Mouse (Mus musculus) liver, embryonic 15.5 days (tissue): ENCODE data around the gene Gucy1b1. TPM values are rescaled to one million over a fixed set of nuclear protein-coding genes. Genes with fewer than 3 reads are reported as not detected.

Source experiments
- ATAC-seq: fragments of 200-750 bp; cut with Nextera tagmentation; 2 replicates; pipeline ENCODE4 v1.8.0; 2017; ENCODE audit warnings: moderate number of reproducible peaks, mild to moderate bottlenecking, moderate library complexity; ENCODE audit not compliant: insufficient read depth
- H3K27ac ChIP-seq: fragments of 300-500 bp; sonication (generic); replicated peaks from 2 replicates; pipeline ENCODE4 v1.5.1; 2015; ENCODE audit warnings: mild to moderate bottlenecking, inconsistent platforms
- H3K27me3 ChIP-seq: fragments of 300-500 bp; sonication (generic); 2 replicates; pipeline ENCODE4 v1.6.1; 2015; ENCODE audit warnings: mild to moderate bottlenecking, inconsistent platforms
- H3K36me3 ChIP-seq: fragments of 300-500 bp; sonication (generic); replicated peaks from 2 replicates; pipeline ENCODE4 v1.6.1; 2015; ENCODE audit warnings: moderate library complexity, mild to moderate bottlenecking, inconsistent platforms
- H3K4me1 ChIP-seq: fragments of 300-500 bp; sonication (generic); replicated peaks from 2 replicates; pipeline ENCODE4 v1.6.1; 2015; ENCODE audit warnings: inconsistent platforms
- H3K4me2 ChIP-seq: fragments of 300-500 bp; sonication (generic); 2 replicates; pipeline ENCODE4 v1.6.1; 2015; ENCODE audit warnings: moderate library complexity, mild to moderate bottlenecking, inconsistent platforms
- H3K4me3 ChIP-seq: fragments of 300-500 bp; sonication (generic); replicated peaks from 2 replicates; pipeline ENCODE4 v1.5.1; 2015; ENCODE audit warnings: mild to moderate bottlenecking, inconsistent platforms
- H3K9ac ChIP-seq: fragments of 300-500 bp; sonication (generic); 2 replicates; pipeline ENCODE4 v1.6.1; 2015; ENCODE audit warnings: moderate library complexity, mild to moderate bottlenecking, inconsistent platforms
- H3K9me3 ChIP-seq: fragments of 300-500 bp; sonication (generic); replicated peaks from 2 replicates; pipeline ENCODE4 v1.6.1; 2016; ENCODE audit warnings: inconsistent platforms
- WGBS: fragments of 180-500 bp; shearing (Covaris S2); methylation state at CpG from one replicate; pipeline ENCODE4 v1.1.7; 2015; ENCODE audit warnings: mixed read lengths; ENCODE audit not compliant: insufficient replicate concordance; 5-methylcytosine and 5-hydroxymethylcytosine counted together
- microRNA-seq: library from miRNA; unstranded; fragments of <30 nt; microRNA quantifications from one replicate; pipeline ENCODE4, GENCODE M21; 2016
- polyA plus RNA-seq: library from polyadenylated mRNA; unstranded; fragments of >200 nt; fragmentation: Nextera tagmentation; extraction: Ambion mirVana; gene quantifications from 2 replicates; pipeline ENCODE4 v1.2.1, GENCODE M21; 2015

Gene Gucy1b1
- polyA plus RNA-seq, 1 experiment from 2014 or later, result 6.7 TPM

DNA sequence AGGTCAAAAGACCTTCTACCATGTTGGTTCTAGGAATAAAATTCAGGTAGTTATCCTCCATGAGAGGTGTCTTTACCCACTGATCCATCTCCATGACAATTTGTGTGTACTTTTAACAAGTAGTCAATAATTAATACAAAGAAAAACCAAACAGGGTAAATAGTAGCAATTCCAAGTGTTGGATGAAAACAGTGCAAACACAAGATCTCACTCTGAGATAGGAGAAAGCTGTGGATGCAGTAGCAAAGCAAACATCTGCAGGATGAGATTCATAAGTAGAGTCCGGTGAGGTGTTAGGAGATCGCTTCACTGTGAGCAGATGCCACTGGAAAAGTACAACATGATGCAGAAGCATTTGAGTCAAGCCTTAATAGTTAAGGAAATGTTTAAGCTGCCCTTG is 88.4 kb downstream of the Gucy1b1 start:
- H3K4me2 ChIP-seq, result no peak overlapping the region
- H3K9ac ChIP-seq, result no peak overlapping the region
- 73% methylated on average over 2 of the region's 2 CpGs for WGBS
- no peak for ATAC-seq
- H3K27ac ChIP-seq, result no peak overlapping the region
- no peaks in the 10 kb centered on the region for H3K27me3 ChIP-seq
- no peaks in the 10 kb centered on the region for H3K4me1 ChIP-seq
- H3K9me3 ChIP-seq, result no peaks in the 10 kb centered on the region
- no peaks in the 10 kb centered on the region for H3K36me3 ChIP-seq
- H3K4me3 ChIP-seq, result no peak overlapping the region

- no peak overlapping the region for H3K27ac ChIP-seq
- WGBS, result 37% methylated on average over 1 of the region's 1 CpGs
- ATAC-seq, result no peak
These were observed 89.4 kb downstream of the Gucy1b1 start for GRCm38 (mm10) chr3:81985100-81985499.

DNA sequence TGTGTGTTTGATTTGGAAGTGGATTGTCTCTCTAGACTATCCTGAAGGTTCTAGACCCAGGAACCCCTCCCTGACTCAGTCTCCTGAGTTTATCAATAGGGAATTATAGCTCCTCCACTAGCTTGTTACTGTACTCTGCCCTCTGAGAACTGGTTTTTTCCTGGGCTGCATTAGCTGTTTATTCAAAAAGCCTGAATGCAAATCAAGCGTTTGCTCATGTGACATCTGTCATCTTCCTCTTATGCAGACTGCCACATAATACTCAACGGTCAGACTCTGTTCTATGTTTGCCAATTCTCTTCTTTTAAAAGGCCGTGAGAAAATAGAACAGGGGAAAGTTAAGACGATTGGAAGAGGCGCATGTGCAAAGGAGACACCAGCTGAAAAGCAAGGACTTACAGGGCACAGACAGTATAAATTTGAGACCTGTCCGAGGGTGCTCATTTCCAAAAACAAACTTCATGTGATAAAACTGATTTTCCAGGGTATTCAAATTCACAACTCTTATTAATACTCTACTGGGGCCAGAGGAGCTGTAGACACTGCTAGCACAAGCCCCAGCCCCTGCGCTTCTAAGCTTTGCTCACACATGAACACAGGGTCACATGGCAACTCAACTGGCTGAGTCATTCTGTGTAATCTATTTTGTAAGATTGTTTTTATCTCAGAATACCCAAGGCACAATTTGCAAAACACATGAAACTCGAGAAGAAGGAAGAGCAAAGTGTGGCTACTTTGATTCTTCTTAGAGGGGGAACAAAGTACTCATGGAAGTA is 91.2 kb downstream of the Gucy1b1 start:
- no peak for ATAC-seq
- no peaks in the 10 kb centered on the region for H3K4me1 ChIP-seq
- H3K27ac ChIP-seq, result no peak overlapping the region
- no peaks in the 10 kb centered on the region for H3K36me3 ChIP-seq
- H3K4me3 ChIP-seq, result no peak overlapping the region
- no peaks in the 10 kb centered on the region for H3K9me3 ChIP-seq
- H3K27me3 ChIP-seq, result no peaks in the 10 kb centered on the region
- no peak overlapping the region for H3K9ac ChIP-seq
- no peak overlapping the region for H3K4me2 ChIP-seq
- 56% methylated on average over 8 of the region's 8 CpGs for WGBS

More at GRCm38 (mm10) chr3:81985100-81985499, 89.4 kb downstream of the Gucy1b1 start:
- Histone ChIP-seq H3K9me3 (no peaks in the 10 kb centered on the region), H3K4me1 (no peaks in the 10 kb centered on the region), H3K4me2 (no peak overlapping the region), H3K27me3 (no peaks in the 10 kb centered on the region), H3K36me3 (no peaks in the 10 kb centered on the region), H3K4me3 (no peak overlapping the region), H3K9ac (no peak overlapping the region)

Small RNA genes lying within 50 kb of the gene (microRNA-seq; reads per million reads assigned to microRNA genes)
- gene Mir7010, result not detected

Other genes with a start within 250 kb of the Gucy1b1 start
- 6.3 and 6.6 TPM in 2 replicates for gene Ctso, start 142.1 kb downstream of the Gucy1b1 start, polyA plus RNA-seq
- gene Tdo2, start 98.5 kb downstream of the Gucy1b1 start, polyA plus RNA-seq, result not detected in 2 replicates
- gene Asic5, start 92.4 kb downstream of the Gucy1b1 start, polyA plus RNA-seq, result not detected in 2 replicates
- gene Gucy1a1, start 71.1 kb upstream of the Gucy1b1 start, polyA plus RNA-seq, result 4.8 and 5.0 TPM in 2 replicates